Mouse (Mus musculus) retina, embryonic 14.5 days (tissue): ENCODE measurements around the gene Smad6.
A peak's percentile ranks its signal among the peaks of the same experiment; 100 is the strongest.

Source experiments
- DNase-seq: peaks from one replicate; pipeline ENCODE4 v3.0.0-alpha.2; 2015; ENCODE audit warnings: low spot score

Gene Smad6

GRCm38 (mm10) chr9:63982937-63983632 lies 38.8 kb downstream of the Smad6 start:
- no peak for DNase-seq

- no peak for DNase-seq
Observed at GRCm38 (mm10) chr9:63981912-63982311, 39.9 kb downstream of the Smad6 start.

- no peak for DNase-seq
Observed at GRCm38 (mm10) chr9:63981371-63981770, 40.5 kb downstream of the Smad6 start.

GRCm38 (mm10) chr9:63980179-63981086 lies 41.4 kb downstream of the Smad6 start:
- DNase-seq, result no peak

- no peak for DNase-seq
Observed at GRCm38 (mm10) chr9:63979275-63979674, 42.6 kb downstream of the Smad6 start.

- no peak for DNase-seq
Observed at GRCm38 (mm10) chr9:63978682-63979081, 43.2 kb downstream of the Smad6 start.

- peak; percentile 53 for DNase-seq
Observed at GRCm38 (mm10) chr9:63975996-63976395, 45.9 kb downstream of the Smad6 start.

GRCm38 (mm10) chr9:63974258-63975023 lies 47.4 kb downstream of the Smad6 start:
- no peak for DNase-seq

- DNase-seq, result no peak
Observed at GRCm38 (mm10) chr9:63973662-63974190, 48.1 kb downstream of the Smad6 start.

- no peak for DNase-seq
Observed at GRCm38 (mm10) chr9:63972576-63973290, 49.1 kb downstream of the Smad6 start.

GRCm38 (mm10) chr9:63971557-63971956 lies 50.3 kb downstream of the Smad6 start:
- no peak for DNase-seq

- DNase-seq, result no peak
Observed at GRCm38 (mm10) chr9:63970836-63971235, 51.0 kb downstream of the Smad6 start.

GRCm38 (mm10) chr9:63970388-63970787 lies 51.5 kb downstream of the Smad6 start:
- no peak for DNase-seq

GRCm38 (mm10) chr9:63969467-63969866 lies 52.4 kb downstream of the Smad6 start:
- DNase-seq, result no peak

GRCm38 (mm10) chr9:63968592-63968991 lies 53.3 kb downstream of the Smad6 start:
- DNase-seq, result no peak

- no peak for DNase-seq
Observed at GRCm38 (mm10) chr9:63967408-63968172, 54.3 kb downstream of the Smad6 start.

- DNase-seq, result no peak
Observed at GRCm38 (mm10) chr9:63965579-63965981, 56.3 kb downstream of the Smad6 start.

- DNase-seq, result no peak
Observed at GRCm38 (mm10) chr9:63961881-63962280, 60.0 kb downstream of the Smad6 start.

GRCm38 (mm10) chr9:63960829-63961185 lies 61.1 kb downstream of the Smad6 start:
- no peak for DNase-seq

- peak; percentile 61 for DNase-seq
Observed at GRCm38 (mm10) chr9:63959933-63960828, 61.7 kb downstream of the Smad6 start.
